Mouse (Mus musculus) regulatory T cell (primary cell): ENCODE results near the gene Gna15.

ENCODE experiments used
- in situ Hi-C: fragments of 300-600 bp; cut with MboI, MseI; formaldehyde crosslinking; loops from one replicate; pipeline ENCODE4 v1.15.1; 2025; ENCODE audit warnings: high pct_unique_total_duplicates

Gene Gna15

GRCm38 (mm10) chr10:81553807-81554755 is 30.1 kb upstream of the Gna15 start:
- in situ Hi-C loops, result no loop called here

- in situ Hi-C loops, result no loop called here
Measured at GRCm38 (mm10) chr10:81553232-81553631, 29.2 kb upstream of the Gna15 start.

- in situ Hi-C loops, result no loop called here
Measured at GRCm38 (mm10) chr10:81551597-81552102, 27.6 kb upstream of the Gna15 start.

- in situ Hi-C loops, result no loop called here
Measured at GRCm38 (mm10) chr10:81550257-81550656, 26.2 kb upstream of the Gna15 start.

DNA sequence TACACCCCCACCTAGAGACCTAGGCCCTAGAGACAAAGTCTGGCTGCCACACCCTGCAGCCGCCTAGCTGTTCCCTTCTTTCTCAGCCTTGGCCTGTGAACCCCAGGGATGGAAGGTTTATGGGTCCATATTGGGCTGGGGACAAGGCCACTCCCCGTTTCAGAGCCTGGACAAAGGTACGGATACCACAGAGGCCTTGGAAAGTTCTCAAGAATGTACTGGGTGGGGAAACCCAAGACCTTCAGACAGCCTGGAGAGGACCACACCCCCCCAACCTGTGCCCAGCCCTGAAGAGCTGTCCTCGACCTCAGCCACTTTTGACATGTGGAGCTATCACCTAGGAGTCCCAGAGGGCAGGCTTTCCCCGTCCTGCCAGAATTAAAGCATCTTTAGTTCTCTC is 24.9 kb upstream of the Gna15 start:
- in situ Hi-C loops, result no loop called here

DNA sequence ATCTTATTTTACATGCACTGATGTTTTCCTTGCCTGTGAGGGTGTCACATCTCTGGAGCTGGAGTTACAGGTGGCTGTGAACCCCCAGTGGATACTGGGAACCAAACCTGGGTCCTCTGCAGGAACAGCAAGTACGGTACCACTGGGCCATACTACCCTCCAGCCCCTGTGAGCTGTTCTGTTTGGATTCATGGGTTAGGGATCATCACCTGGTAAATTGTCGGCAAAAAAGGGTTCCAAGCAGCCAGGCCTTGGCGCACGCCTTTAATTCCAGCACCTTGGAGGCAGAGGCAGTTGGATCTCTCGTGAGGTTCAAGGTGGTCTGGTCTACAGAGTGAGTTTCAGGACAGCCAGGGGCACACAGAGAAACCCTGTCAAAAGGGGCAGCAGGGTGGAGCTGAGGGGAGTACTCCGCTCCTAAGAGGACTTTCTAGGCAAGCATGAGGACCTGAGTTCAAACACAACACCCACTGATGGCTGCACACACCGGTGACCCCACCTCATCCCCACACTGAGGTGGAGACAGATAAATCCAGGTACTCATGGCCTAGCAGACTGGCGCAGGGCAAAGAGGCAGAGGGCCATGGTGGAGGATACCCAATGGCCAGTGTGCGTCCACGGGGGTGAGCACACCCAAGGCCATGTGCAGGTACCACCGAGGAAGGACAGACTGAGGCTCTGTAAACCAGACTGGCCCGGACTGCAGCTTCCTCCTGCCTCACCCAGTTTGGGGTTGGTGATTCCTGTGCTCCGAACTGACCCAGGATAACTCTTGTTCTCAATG is 23.0 kb upstream of the Gna15 start:
- in situ Hi-C loops, result no loop called here

DNA sequence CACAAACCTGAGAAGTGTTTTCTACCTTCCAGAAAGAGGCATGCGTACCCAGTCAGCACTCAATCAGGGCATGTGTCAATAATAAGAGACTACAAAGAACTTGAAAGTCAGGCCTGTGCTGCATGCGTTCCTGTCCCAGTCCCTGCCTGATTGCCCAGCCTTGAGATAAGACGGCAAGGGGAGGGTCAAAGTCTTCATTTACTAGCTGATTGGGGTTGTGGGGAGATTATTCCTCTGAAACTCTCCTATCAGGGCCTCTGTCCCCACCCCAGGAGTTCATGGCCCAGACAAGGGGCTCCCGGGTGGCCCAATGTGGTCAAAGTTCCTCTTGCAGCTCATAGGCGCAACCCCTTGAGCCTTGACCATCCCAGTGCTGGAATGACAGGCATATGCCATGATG is 22.3 kb upstream of the Gna15 start:
- in situ Hi-C loops, result no loop called here

- in situ Hi-C loops, result no loop called here
Measured at GRCm38 (mm10) chr10:81545161-81545747, 21.2 kb upstream of the Gna15 start, which contains the start of gene Gna11. Gene Gna11 (minus strand): TSS chr10:81545190.

DNA sequence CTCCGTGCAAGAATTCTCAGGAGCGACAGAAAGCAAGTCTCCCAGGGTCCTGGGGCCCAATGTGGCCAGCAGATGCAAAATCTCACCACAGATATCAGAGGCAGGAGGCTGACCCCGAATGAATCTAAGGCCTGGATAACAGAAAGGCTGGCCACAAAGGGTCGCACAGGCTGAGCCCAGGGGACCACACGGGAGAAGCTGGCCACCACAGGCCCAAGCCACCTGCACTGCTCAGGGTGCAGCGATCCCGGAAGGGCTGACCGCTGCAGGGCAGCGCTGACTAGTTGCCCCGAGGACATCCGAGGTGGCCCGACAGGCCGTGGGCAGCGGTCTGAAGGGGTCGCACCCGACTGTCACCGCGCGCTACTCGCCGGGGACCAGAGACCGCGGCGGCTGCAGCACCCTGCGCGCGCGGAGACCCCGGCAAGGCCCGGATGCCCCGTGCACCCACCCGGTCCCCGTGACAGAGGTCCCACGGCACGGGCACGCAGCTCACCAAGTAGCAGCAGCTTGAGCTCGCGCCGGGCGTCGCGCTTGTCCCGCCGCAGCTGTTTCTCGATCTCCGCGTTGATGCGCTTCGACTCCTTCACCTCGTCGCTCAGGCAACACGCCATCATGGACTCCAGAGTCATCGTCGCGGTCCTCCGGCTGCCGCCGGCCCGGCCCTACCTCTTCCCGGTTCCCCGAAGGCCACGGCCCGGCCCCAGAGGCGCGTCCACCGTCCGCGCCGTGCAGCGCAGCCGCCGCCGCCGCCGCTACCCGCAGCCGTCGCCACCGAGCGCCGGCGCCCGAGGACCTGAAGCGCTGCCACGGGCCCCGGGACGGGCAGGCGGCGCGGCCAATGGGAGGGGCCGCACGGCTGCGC is 20.5 kb upstream of the Gna15 start:
- in situ Hi-C loops, result no loop called here

GRCm38 (mm10) chr10:81543633-81544032 is 19.6 kb upstream of the Gna15 start:
- in situ Hi-C loops, result no loop called here

DNA sequence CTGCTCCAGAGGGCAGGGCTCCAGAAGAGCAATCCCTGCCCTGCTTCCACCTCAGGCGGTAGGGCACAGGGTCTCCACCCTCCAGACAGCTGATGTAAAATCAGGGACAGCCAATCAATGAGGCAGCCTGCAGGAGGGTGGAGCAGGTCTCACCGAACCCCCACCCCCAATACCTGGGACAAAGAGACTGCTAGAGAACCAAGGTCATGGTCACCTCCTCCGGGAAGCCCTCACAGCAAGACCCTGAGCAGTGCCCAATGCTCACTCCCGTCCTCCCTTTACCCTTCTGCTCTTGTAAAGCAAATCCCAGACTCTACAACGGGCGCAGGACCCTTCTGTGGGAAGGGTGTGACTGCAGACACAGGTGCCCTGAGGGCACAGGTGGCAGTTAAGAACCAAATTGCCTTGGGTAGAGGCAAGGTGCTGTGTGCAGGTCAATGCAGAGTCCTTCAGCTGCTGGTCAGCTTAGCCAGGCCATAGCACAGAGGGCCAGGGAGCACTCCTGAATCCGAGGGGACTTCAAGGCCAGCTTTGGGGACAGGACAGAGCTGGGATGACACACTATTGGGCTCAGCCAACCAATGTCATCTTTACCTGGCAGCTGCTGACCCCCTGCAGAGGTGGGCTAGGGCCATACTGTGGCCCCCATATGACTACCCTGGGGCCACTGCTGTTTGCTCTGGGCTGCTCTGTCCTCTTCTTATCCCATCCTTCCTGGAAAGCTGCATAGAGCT is 18.9 kb upstream of the Gna15 start:
- in situ Hi-C loops, result no loop called here

GRCm38 (mm10) chr10:81541803-81542202 is 17.8 kb upstream of the Gna15 start:
- in situ Hi-C loops, result no loop called here

DNA sequence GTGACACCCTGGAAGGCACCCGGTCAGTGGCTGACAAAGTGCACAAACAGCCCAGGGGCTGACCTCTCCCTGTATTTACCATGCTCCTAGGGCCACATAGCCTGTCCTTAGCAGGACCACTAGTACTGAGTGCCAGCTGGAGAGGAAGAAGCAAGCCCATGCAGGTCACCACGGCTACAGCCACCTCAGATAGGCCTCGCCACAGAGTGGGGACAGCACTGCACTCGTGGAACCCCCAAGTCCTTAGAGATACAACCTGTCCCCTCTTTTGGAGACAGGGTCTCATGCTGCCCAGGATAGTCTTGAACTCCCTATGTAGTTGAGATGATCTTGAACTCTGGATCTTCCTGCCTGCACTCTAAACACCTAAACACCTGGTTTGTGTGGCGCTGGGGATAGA is 17.3 kb upstream of the Gna15 start:
- in situ Hi-C loops, result no loop called here

DNA sequence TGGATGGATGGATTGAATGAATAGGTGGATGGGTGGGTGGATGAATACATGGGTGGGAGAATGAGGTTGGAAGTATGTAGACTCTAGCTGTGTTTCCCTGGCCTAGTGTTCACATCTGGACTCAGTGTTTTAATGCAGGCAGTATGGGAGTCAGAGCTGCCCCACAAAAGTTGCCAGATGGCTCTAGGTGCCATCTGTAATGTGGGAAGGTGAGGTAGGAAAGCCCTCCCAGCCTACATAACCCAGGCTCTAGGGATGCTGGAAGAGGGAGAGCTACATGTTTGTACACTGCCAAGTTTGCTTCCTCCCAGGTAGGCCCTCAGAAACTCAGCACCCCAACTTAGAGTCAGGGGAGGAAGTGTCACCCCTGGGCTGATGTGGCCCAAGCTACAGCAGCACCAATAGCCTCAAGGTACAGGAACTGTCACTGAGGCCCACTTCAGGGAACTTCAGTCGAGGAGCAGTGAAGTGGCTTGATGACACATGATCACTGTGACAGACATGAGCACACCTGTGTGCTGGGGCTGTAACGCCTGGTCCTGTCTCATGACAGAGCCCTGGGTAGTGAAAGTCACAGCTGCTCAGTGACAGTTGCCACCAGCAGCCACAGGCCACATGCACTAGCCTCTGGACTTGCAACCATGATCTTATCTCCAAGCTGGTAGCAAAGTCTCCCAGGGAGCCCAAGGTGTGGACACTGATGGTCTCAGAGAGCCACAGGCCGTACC is 14.5 kb upstream of the Gna15 start:
- in situ Hi-C loops, result no loop called here

DNA sequence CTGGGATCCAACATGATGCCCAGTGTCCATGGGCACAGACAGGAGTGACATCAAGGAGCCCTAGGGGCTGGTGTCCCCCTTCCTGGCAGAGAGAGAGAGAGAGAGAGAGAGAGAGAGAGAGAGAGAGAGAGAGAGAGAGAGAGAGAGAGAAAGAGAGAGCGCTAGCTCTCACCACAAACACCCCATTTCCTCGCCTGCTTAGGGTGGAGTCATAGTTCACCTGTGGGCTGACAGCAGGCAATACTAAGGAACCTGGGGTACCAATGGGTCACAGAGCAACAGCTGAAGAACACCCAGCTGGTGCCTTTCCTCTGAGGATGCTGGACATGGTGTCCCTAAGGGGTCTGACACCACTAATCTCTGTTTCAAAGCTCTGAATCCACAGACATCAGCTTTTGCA is 13.4 kb upstream of the Gna15 start:
- in situ Hi-C loops, result no loop called here

- in situ Hi-C loops, result no loop called here
Measured at GRCm38 (mm10) chr10:81536734-81537133, 12.7 kb upstream of the Gna15 start.

DNA sequence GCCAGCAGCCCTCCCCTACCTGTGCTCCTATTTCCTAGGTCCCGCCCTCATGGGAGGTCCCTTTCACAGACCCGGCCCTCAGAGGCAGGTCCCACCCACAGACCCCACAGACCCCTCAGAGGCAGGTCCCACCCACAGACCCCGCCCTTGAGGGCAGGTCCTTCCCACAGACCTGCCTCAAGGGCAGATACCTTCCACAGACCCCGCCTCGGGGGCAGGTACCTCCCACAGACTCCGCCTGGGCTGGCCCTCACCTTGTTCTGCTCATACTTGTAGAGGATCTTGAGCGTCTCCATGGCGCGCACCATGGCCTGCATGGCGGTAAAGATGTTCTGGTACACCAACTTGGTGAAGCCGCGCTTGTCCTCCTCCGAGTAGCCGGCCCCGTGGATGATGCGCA is 10.8 kb upstream of the Gna15 start:
- in situ Hi-C loops, result loop anchor here (5.0 kb wide), 1 partner anchor 38 kb away; the partner anchor contains the start of gene Ncln

DNA sequence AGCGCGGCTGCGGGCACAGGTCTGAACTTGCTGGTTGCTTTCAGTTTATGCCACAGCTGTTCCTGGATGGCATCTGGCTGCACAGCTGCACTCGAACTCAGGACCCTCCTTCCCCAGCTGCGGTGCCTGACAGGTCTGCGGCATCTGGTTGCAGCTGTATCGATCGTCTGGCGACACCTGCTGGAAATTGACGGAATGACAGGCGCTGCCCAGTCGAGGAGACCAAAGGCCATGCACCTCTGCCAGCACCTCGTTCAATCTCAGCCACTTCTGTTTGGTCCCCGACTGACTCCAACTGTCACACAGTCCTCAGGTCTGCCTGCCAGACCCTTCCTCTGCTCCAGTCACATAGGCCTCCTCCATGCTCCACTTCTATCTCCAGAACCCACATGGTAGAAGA is 2.8 kb upstream of the Gna15 start:
- in situ Hi-C loops, result no loop called here

DNA sequence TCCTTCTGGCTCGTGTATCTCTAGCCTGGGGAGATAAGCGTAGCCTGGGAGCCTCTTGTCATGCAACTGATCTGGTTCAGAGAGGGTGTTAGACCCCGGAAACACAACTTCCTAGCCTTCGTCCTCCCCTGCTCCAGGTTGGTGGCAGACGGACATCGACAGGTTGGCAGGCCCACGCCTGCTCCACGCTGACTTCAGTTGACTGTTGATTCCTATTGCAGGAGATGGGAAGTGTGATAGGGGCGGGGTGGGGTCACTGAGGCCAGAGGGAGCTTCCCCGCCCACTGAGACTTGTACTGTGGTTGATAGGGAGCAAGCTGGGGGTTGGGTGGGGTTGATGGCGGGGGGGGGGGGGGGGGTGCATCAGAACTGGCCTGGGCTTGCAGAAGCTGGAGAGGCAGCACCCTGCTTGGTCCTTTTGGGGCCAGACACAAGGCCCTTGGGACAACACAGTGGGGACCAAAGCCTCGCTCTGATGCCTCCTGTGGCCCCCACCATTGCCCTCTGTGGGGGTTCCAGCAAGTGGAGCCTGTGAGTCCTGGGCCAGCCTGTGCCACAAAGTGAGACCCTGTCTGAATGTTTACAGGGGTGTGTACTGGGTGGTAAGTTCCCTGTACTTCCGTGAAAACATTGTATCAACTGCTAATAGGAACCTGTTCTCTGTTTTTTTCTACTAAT is 1.1 kb upstream of the Gna15 start:
- in situ Hi-C loops, result no loop called here
